Comparison of ENCODE assay signal across 8 mouse cellular contexts in the genomic region with DNA sequence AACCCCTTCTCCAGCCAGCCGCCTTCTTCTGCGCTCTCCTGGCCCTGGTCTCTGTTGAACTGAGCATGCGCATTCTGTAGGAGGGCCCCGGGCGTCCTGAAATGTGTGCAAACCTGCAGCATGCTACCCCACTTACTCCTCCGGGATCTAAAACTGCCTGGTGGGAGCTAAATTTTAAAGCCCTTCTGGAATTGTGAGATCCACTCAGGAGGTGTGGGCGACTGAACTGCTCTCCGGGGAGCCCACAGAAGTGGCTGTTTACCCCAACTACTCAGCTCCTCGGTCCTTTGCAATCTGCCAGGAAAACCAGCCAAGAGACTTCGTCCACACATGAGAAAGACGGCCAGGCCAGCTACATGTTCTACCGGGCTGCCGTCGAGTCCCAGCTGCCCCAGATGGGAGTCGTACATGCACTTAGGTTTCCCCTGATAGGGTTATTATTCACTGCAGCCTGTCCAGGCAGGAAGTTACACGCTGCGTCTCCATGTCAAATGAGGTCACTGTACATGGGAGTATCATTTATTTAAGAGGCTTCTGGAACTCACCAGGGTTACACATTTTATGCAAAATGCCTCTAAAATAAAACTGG. TPM values are rescaled to one million over a fixed set of nuclear protein-coding genes. Genes with fewer than 3 reads are reported as not detected.
DNase-seq lines count a peak whose midpoint lies in the region; ATAC-seq and TF ChIP-seq lines count a peak whose summit lies in the region.
"Had no signal": no experiment of that assay in that cellular context is flagged by ENCODE, and none has a peak within 500 bp of the region (broad histone marks: within the 10 kb centered on the region; RNA-seq: fewer than 3 reads in every experiment).

No protein-coding gene starts in this region.

- H3K4me1 ChIP-seq in lung, adult 2 months (ENCODE audit: control insufficient read depth, insufficient read depth, low read length) = 0 out of 2 replicates have a peak, but pooled peaks cover 2% of the 10 kb centered on the region
- H3K4me1 ChIP-seq in kidney, embryonic 16.5 days (ENCODE audit: insufficient read depth, low read length) = peaks cover 17% of the 10 kb centered on the region
- no peaks in the 10 kb centered on the region for H3K4me1 ChIP-seq in small intestine, adult 2 months (ENCODE audit: control insufficient read depth, insufficient read depth, insufficient read length, low read length)
- H3K4me1 ChIP-seq: midbrain, embryonic 10.5 days had no signal

- no peak overlapping the region for H3K4me3 ChIP-seq in lung, adult 2 months (replicated peaks; ENCODE audit: extremely low read depth, low read depth, low read length)
- H3K4me3 ChIP-seq in kidney, embryonic 16.5 days (ENCODE audit: low read length) = no peak overlapping the region
- H3K4me3 ChIP-seq in small intestine, adult 2 months (ENCODE audit: low read depth, low read length) = no peak overlapping the region
- H3K4me3 ChIP-seq: midbrain, embryonic 10.5 days had no signal

- no peak for TF ChIP-seq CTCF in lung, adult 2 months (IDR thresholded peaks at IDR 0.05; ENCODE audit: insufficient read depth, low read length)
- no peak for TF ChIP-seq CTCF in small intestine, adult 2 months (IDR thresholded peaks at IDR 0.05; ENCODE audit: extremely low read depth, insufficient read length, insufficient replicate concordance, low read depth, low read length)

- 55% methylated on average over 17 of the region's 17 CpGs for WGBS in lung, adult 2 months
- 52% methylated on average over 17 of the region's 17 CpGs for WGBS in kidney, embryonic 16.5 days
- WGBS in small intestine, adult 2 months = 71% methylated on average over 17 of the region's 17 CpGs

- no peak overlapping the region for H3K4me2 ChIP-seq in kidney, embryonic 16.5 days (replicated peaks; ENCODE audit: low read depth, low read length)

- H3K9ac ChIP-seq in kidney, embryonic 16.5 days (replicated peaks; ENCODE audit: low read length) = no peak overlapping the region

- H3K27ac ChIP-seq in kidney, embryonic 16.5 days (ENCODE audit: low read length) = peak overlapping the region; percentile 47; the same call in 1 of the 2 replicates
- H3K27ac ChIP-seq in small intestine, adult 2 months (ENCODE audit: insufficient read depth, low read depth, low read length) = peak overlapping the region; percentile 49; the same call in 1 of the 2 replicates
- H3K27ac ChIP-seq: midbrain, embryonic 10.5 days had no signal

- peak; percentile 19 for DNase-seq in lung, postnatal 10 days
- DNase-seq in lung, adult 2 months = no peak
- DNase-seq in heart, adult 9 months (ENCODE audit: low spot score in 2 of 2) = peak; percentile 75 to 77
- DNase-seq in thymus, adult 18-20 months = no peak
- no peak for DNase-seq in thymus, postnatal 10 days (ENCODE audit: low spot score in 2 of 2)

- peak; percentile 43; the same call in 1 of the 2 replicates for ATAC-seq in kidney, embryonic 16.5 days (ENCODE audit: low FRiP score, low TSS enrichment)

- H3K27me3 ChIP-seq in kidney, embryonic 16.5 days (ENCODE audit: insufficient read depth, low read length) = no peaks in the 10 kb centered on the region
- H3K27me3 ChIP-seq in small intestine, adult 2 months (ENCODE audit: control insufficient read depth, insufficient read depth, low read length) = no peaks in the 10 kb centered on the region

- H3K36me3 ChIP-seq in kidney, embryonic 16.5 days (ENCODE audit: insufficient read depth, low read length) = no peaks in the 10 kb centered on the region
- no peaks in the 10 kb centered on the region for H3K36me3 ChIP-seq in small intestine, adult 2 months (ENCODE audit: control insufficient read depth, insufficient read depth, low read length)

- no peak for TF ChIP-seq POLR2A in lung, adult 2 months (IDR thresholded peaks at IDR 0.05; ENCODE audit: borderline replicate concordance, extremely low read depth, low read depth, low read length)
- no peak for TF ChIP-seq POLR2A in small intestine, adult 2 months (IDR thresholded peaks at IDR 0.05; ENCODE audit: low read depth, low read length)

- no peaks in the 10 kb centered on the region for H3K9me3 ChIP-seq in kidney, embryonic 16.5 days (ENCODE audit: low read length)
- H3K9me3 ChIP-seq: midbrain, embryonic 10.5 days had no signal

RNA-seq across cellular contexts. Expression of gene 1700019N19Rik, which starts 22.3 kb away (rescaled TPM):
- not detected in 2 replicates for polyA plus RNA-seq in lung, adult 2 months (2012; rRNA removed)
- polyA plus RNA-seq in kidney, embryonic 16.5 days (2015; fragmentation: Nextera tagmentation; extraction: Ambion mirVana) = not detected in 2 replicates
- not detected in 2 replicates for polyA plus RNA-seq in small intestine, adult 2 months (2012; rRNA removed)

RNA-seq across cellular contexts. Expression of gene Pnliprp2, which starts 57.0 kb away (rescaled TPM):
- not detected in 2 replicates for polyA plus RNA-seq in lung, adult 2 months (2012; rRNA removed)
- 0.22 and 0.28 TPM in 2 replicates for polyA plus RNA-seq in kidney, embryonic 16.5 days (2015; fragmentation: Nextera tagmentation; extraction: Ambion mirVana)
- polyA plus RNA-seq in small intestine, adult 2 months (2012; rRNA removed) = 81.3 and 223 TPM in 2 replicates
- polyA plus RNA-seq: midbrain, embryonic 10.5 days had no signal

Comparison
In these comparisons a context has a peak if more than half of its experiments do, and no peak if none do; other contexts are left out.
1. DNase-seq: peak in lung, postnatal 10 days (single experiment) and heart, adult 9 months (2 of 2); none in lung, adult 2 months (single experiment), thymus, adult 18-20 months (0 of 2) and thymus, postnatal 10 days (0 of 2).
2. RNA of gene Pnliprp2, which starts 57.0 kb away (polyA plus RNA-seq): 81.3 to 223 TPM in small intestine, adult 2 months; 0.22 to 0.28 TPM in kidney, embryonic 16.5 days and not detected in lung, adult 2 months; every median in the first group is over 10 times any median in the second.